In the genomic region with DNA sequence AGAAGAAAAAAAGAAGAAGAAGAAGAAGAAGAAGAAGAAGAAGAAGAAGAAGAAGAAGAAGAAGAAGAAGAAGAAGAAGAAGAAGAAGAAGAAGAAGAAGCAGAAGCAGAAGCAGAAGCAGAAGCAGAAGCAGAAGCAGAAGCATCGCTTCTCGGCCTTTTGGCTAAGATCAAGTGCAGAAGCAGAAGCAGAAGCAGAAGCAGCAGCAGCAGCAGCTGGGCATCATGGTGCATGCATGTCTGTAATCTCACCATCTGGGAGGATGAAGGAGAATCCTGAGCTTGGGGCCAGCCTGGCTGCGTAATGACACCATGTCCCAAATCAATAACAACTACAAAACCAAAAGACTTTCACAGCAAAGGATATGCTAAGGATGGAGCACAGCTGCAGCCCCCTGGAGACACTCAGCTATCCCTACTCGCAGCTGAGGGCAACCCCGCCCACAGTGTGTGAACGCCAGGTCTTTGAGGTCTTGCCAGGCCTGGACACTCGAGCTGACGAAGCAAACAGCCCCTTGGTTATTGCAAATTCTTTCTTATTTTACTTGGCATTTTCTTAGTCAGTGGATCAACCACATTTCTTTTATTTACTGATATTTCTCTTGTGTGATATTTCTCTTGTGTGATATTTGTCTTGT, we compare ENCODE assay signal across 23 mouse cellular contexts. TPM values are rescaled to one million over a fixed set of nuclear protein-coding genes. Genes with fewer than 3 reads are reported as not detected.
DNase-seq lines count a peak whose midpoint lies in the region; ATAC-seq and TF ChIP-seq lines count a peak whose summit lies in the region.
"Had no signal": no experiment of that assay in that cellular context is flagged by ENCODE, and none has a peak within 500 bp of the region (broad histone marks: within the 10 kb centered on the region; RNA-seq: fewer than 3 reads in every experiment).

No protein-coding gene starts in this region.

- 55% methylated on average over 8 of the region's 8 CpGs for WGBS in heart, adult 2 months
- WGBS in lung, adult 2 months: 52% methylated on average over 8 of the region's 8 CpGs
- 75% methylated on average over 8 of the region's 8 CpGs for WGBS in intestine, postnatal 0 days

- H3K27me3 ChIP-seq in heart, adult 2 months (ENCODE audit: control insufficient read depth, insufficient read depth, low read length): no peaks in the 10 kb centered on the region
- H3K27me3 ChIP-seq in intestine, postnatal 0 days (replicated peaks; ENCODE audit: control insufficient read depth, insufficient read depth, low read length): no peaks in the 10 kb centered on the region
- H3K27me3 ChIP-seq: midbrain, embryonic 12.5 days; neural tube, embryonic 12.5 days; stomach, embryonic 15.5 days had no signal

- TF ChIP-seq CTCF in heart, adult 2 months (IDR thresholded peaks at IDR 0.05): no peak
- no peak for TF ChIP-seq CTCF in lung, adult 2 months (IDR thresholded peaks at IDR 0.05; ENCODE audit: insufficient read depth, low read length)
- no peak for TF ChIP-seq CTCF in intestine, postnatal 0 days (IDR thresholded peaks at IDR 0.05; ENCODE audit: low read depth)

- peak; percentile 28 to 45 for DNase-seq in heart, adult 2 months
- no peak for DNase-seq in heart, postnatal 25 days (ENCODE audit: low spot score)
- DNase-seq in lung, postnatal 10 days: peak; percentile 52
- DNase-seq in lung, adult 2 months: no peak
- peak; percentile 26 for DNase-seq in gastrocnemius, postnatal 25 days
- DNase-seq in ovary, postnatal 14 days (ENCODE audit: low spot score): peak; percentile 24
- no peak for DNase-seq in spleen, postnatal 14 days (ENCODE audit: low spot score in 2 of 2)
- DNase-seq: cerebellum, adult 9-10 months; kidney, adult 11 months; layer of hippocampus, adult 9-11 months; liver, postnatal 0 days; right cerebral cortex, postnatal 4 days; thymus, postnatal 4 days had no signal

- no peak overlapping the region for H3K4me3 ChIP-seq in heart, adult 2 months
- no peak overlapping the region for H3K4me3 ChIP-seq in lung, adult 2 months (replicated peaks; ENCODE audit: extremely low read depth, low read depth, low read length)
- H3K4me3 ChIP-seq in intestine, postnatal 0 days (ENCODE audit: low read depth, low read length): no peak overlapping the region
- H3K4me3 ChIP-seq: midbrain, embryonic 12.5 days; neural tube, embryonic 12.5 days; stomach, embryonic 15.5 days had no signal

- no peak for ATAC-seq in intestine, postnatal 0 days
- ATAC-seq: CD4-positive, CD25-positive, alpha-beta regulatory T cell, adult 4 months; liver, postnatal 0 days had no signal

- H3K4me2 ChIP-seq in intestine, postnatal 0 days (replicated peaks; ENCODE audit: low read depth): no peak overlapping the region
- H3K4me2 ChIP-seq: midbrain, embryonic 12.5 days; neural tube, embryonic 12.5 days; stomach, embryonic 15.5 days had no signal

- TF ChIP-seq EP300 in heart, adult 2 months (IDR thresholded peaks at IDR 0.05; ENCODE audit: insufficient read depth, low read depth, low read length): no peak

- H3K9ac ChIP-seq in heart, adult 2 months (ENCODE audit: low read depth, low read length): no peak overlapping the region
- H3K9ac ChIP-seq in intestine, postnatal 0 days (ENCODE audit: low read depth, low read length): no peak overlapping the region
- H3K9ac ChIP-seq: liver, postnatal 0 days; midbrain, embryonic 12.5 days; neural tube, embryonic 12.5 days; stomach, embryonic 15.5 days had no signal

- no peak overlapping the region for H3K27ac ChIP-seq in heart, adult 2 months
- no peak overlapping the region for H3K27ac ChIP-seq in intestine, postnatal 0 days (ENCODE audit: low read depth, low read length)
- H3K27ac ChIP-seq: midbrain, embryonic 12.5 days; neural tube, embryonic 12.5 days; stomach, embryonic 15.5 days had no signal

- no peaks in the 10 kb centered on the region for H3K9me3 ChIP-seq in intestine, postnatal 0 days (ENCODE audit: control insufficient read depth)
- H3K9me3 ChIP-seq: midbrain, embryonic 12.5 days; neural tube, embryonic 12.5 days; stomach, embryonic 15.5 days had no signal

- H3K36me3 ChIP-seq in heart, adult 2 months (ENCODE audit: control insufficient read depth, insufficient read depth, low read length): no peaks in the 10 kb centered on the region
- no peaks in the 10 kb centered on the region for H3K36me3 ChIP-seq in intestine, postnatal 0 days (ENCODE audit: control insufficient read depth, insufficient read depth)
- H3K36me3 ChIP-seq: midbrain, embryonic 12.5 days; neural tube, embryonic 12.5 days; stomach, embryonic 15.5 days had no signal

- no peak for TF ChIP-seq POLR2A in heart, adult 2 months (IDR thresholded peaks at IDR 0.05; ENCODE audit: insufficient read depth, low read depth, low read length)
- TF ChIP-seq POLR2A in lung, adult 2 months (IDR thresholded peaks at IDR 0.05; ENCODE audit: borderline replicate concordance, extremely low read depth, low read depth, low read length): no peak

- no peaks in the 10 kb centered on the region for H3K79me2 ChIP-seq in heart, adult 2 months (replicated peaks; ENCODE audit: control insufficient read depth, insufficient read depth, low read length)

- no peaks in the 10 kb centered on the region; the same call in 1 of the 2 replicates for H3K4me1 ChIP-seq in heart, adult 2 months (ENCODE audit: control insufficient read depth, insufficient read depth, low read length)
- no peaks in the 10 kb centered on the region for H3K4me1 ChIP-seq in lung, adult 2 months (ENCODE audit: control insufficient read depth, insufficient read depth, low read length)
- H3K4me1 ChIP-seq in intestine, postnatal 0 days (replicated peaks; ENCODE audit: control insufficient read depth, insufficient read depth, low read length): no peaks in the 10 kb centered on the region
- H3K4me1 ChIP-seq: midbrain, embryonic 12.5 days; neural tube, embryonic 12.5 days; stomach, embryonic 15.5 days had no signal

- intact Hi-C loops in heart, adult 2 months (cut with DNase I): no loop called here
- intact Hi-C loops in heart, postnatal 25 days (cut with DNase I): loop anchor here (10.0 kb wide), 1 partner anchor 358 kb away; no protein-coding TSS in a partner anchor

RNA-seq across cellular contexts. Expression of gene Sdr9c7, which starts 34.1 kb away (rescaled TPM):
- total RNA-seq in heart, adult 2 months (2021): not detected
- polyA plus RNA-seq in heart, adult 2 months (2012; rRNA removed): not detected in 2 replicates
- total RNA-seq in heart, postnatal 25 days (2021): not detected
- 2.9 TPM in 1 of 2 replicates, not detected in the other for polyA plus RNA-seq in lung, adult 2 months (2012; rRNA removed)
- not detected for total RNA-seq in gastrocnemius, postnatal 25 days (2021)
- polyA plus RNA-seq in intestine, postnatal 0 days (2015; fragmentation: Nextera tagmentation; extraction: Ambion mirVana): 0.09 TPM in 1 of 2 replicates, not detected in the other
- total RNA-seq: gastrocnemius, postnatal 4 days; left cerebral cortex, postnatal 25 days had no signal
- polyA plus RNA-seq: CD4-positive, CD25-positive, alpha-beta regulatory T cell, adult 4 months; embryonic facial prominence, embryonic 11.5 days; forebrain, embryonic 11.5 days; hindbrain, embryonic 11.5 days; midbrain, embryonic 12.5 days; neural tube, embryonic 12.5 days had no signal

RNA-seq across cellular contexts. Expression of gene Rdh7, which starts 43.8 kb away (rescaled TPM):
- not detected for total RNA-seq in heart, adult 2 months (2021)
- polyA plus RNA-seq in heart, adult 2 months (2012; rRNA removed): 0.35 TPM in 1 of 2 replicates, not detected in the other
- total RNA-seq in heart, postnatal 25 days (2021): not detected
- 0.12 and 0.72 TPM in 2 replicates for polyA plus RNA-seq in lung, adult 2 months (2012; rRNA removed)
- not detected for total RNA-seq in gastrocnemius, postnatal 25 days (2021)
- 1.1 and 1.2 TPM in 2 replicates for polyA plus RNA-seq in intestine, postnatal 0 days (2015; fragmentation: Nextera tagmentation; extraction: Ambion mirVana)
- total RNA-seq: left cerebral cortex, postnatal 25 days had no signal
- polyA plus RNA-seq: CD4-positive, CD25-positive, alpha-beta regulatory T cell, adult 4 months; embryonic facial prominence, embryonic 11.5 days; forebrain, embryonic 11.5 days; hindbrain, embryonic 11.5 days; midbrain, embryonic 12.5 days; neural tube, embryonic 12.5 days had no signal

Comparison
In these comparisons a context has a peak if more than half of its experiments do, and no peak if none do; other contexts are left out.
1. DNase-seq: peak in heart, adult 2 months (2 of 2), lung, postnatal 10 days (single experiment), gastrocnemius, postnatal 25 days (single experiment) and ovary, postnatal 14 days (single experiment); none in heart, postnatal 25 days (single experiment), lung, adult 2 months (single experiment) and spleen, postnatal 14 days (0 of 2).